Mouse (Mus musculus): ENCODE measurements around the gene Fsip1.

DNA sequence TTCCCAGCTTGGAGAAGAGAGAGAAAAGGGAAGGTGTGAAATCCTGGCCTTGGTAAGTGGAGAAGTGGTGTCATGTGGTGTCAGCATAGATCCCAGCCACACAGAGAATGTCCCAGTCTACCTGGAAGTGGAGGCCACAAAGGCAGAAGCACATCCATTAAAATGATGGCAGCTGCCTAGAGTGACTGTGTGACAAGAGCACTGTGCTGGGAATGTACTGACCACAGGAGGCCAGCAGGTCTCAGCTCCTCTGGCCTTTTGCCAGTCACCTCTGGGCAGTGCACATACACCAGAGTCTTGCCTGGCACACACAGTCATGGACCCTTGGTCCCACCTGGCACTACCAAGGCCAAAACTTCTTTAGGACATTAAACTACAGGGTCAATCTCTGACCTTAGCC is 54.8 kb downstream of the Fsip1 start:
- TF ChIP-seq CTCF (IDR thresholded peaks at IDR 0.05; ENCODE audit: low read depth), result no peak
- no peak for TF ChIP-seq EP300 (IDR thresholded peaks at IDR 0.05; ENCODE audit: low read depth)

Measured in heart, postnatal 0 days (tissue).